Mouse (Mus musculus): Measurements from ENCODE around the gene Vill.

The Vill gene

GRCm38 (mm10) chr9:119080040-119080675 is 27.6 kb downstream of the Vill start:
- Histone ChIP-seq H3K36me3 (ENCODE audit: insufficient read depth, low read length) (peaks cover 30% of the 10 kb centered on the region), H3K4me1 (replicated peaks; ENCODE audit: low read depth, low read length) (peaks cover 93% of the 10 kb centered on the region), H3K9me3 (ENCODE audit: low read length) (no peaks in the 10 kb centered on the region), H3K4me3 (replicated peaks; ENCODE audit: low read length) (0 out of 2 replicates have a peak overlapping the region, but pooled peaks have one; percentile 45), H3K27me3 (ENCODE audit: insufficient read depth, low read length) (no peaks in the 10 kb centered on the region)
- TF ChIP-seq CTCF (conservative IDR thresholded peaks at IDR 0.05; ENCODE audit: low read length) (no peak), NANOG (IDR thresholded peaks at IDR 0.05; ENCODE audit: borderline replicate concordance, low read length) (no peak), POU5F1 (IDR thresholded peaks at IDR 0.05; ENCODE audit: borderline replicate concordance, low read length) (no peak)

- Histone ChIP-seq H3K4me1 (replicated peaks; ENCODE audit: low read depth, low read length) (peaks cover 93% of the 10 kb centered on the region), H3K9me3 (ENCODE audit: low read length) (no peaks in the 10 kb centered on the region), H3K4me3 (replicated peaks; ENCODE audit: low read length) (peak overlapping the region; percentile 48), H3K27me3 (ENCODE audit: insufficient read depth, low read length) (no peaks in the 10 kb centered on the region), H3K36me3 (ENCODE audit: insufficient read depth, low read length) (peaks cover 26% of the 10 kb centered on the region)
- TF ChIP-seq POU5F1 (IDR thresholded peaks at IDR 0.05; ENCODE audit: borderline replicate concordance, low read length) = no peak
- TF ChIP-seq CTCF (conservative IDR thresholded peaks at IDR 0.05; ENCODE audit: low read length) = no peak
These were observed 29.5 kb downstream of the Vill start for GRCm38 (mm10) chr9:119082039-119082438.

- H3K9me3 ChIP-seq (ENCODE audit: low read length) = no peaks in the 10 kb centered on the region
- H3K4me3 ChIP-seq (replicated peaks; ENCODE audit: low read length) = no peak overlapping the region; the same call in 1 of the 2 replicates
- no peak for TF ChIP-seq NANOG (IDR thresholded peaks at IDR 0.05; ENCODE audit: borderline replicate concordance, low read length)
- no peak for TF ChIP-seq POU5F1 (IDR thresholded peaks at IDR 0.05; ENCODE audit: borderline replicate concordance, low read length)
- no peak for TF ChIP-seq CTCF (conservative IDR thresholded peaks at IDR 0.05; ENCODE audit: low read length)
These were observed 30.3 kb downstream of the Vill start for GRCm38 (mm10) chr9:119082656-119083430.

GRCm38 (mm10) chr9:119083966-119084365 is 31.4 kb downstream of the Vill start:
- Histone ChIP-seq H3K4me3 (replicated peaks; ENCODE audit: low read length) (peak overlapping the region; percentile 52), H3K9me3 (ENCODE audit: low read length) (no peaks in the 10 kb centered on the region), H3K27me3 (ENCODE audit: insufficient read depth, low read length) (no peaks in the 10 kb centered on the region), H3K36me3 (ENCODE audit: insufficient read depth, low read length) (peaks cover 12% of the 10 kb centered on the region; the same call in 1 of the 2 replicates), H3K4me1 (replicated peaks; ENCODE audit: low read depth, low read length) (peaks cover 93% of the 10 kb centered on the region)
- no peak for TF ChIP-seq NANOG (IDR thresholded peaks at IDR 0.05; ENCODE audit: borderline replicate concordance, low read length)

More at GRCm38 (mm10) chr9:119082656-119083430, 30.3 kb downstream of the Vill start:
- Histone ChIP-seq H3K4me1 (replicated peaks; ENCODE audit: low read depth, low read length) (peaks cover 93% of the 10 kb centered on the region), H3K36me3 (ENCODE audit: insufficient read depth, low read length) (peaks cover 21% of the 10 kb centered on the region), H3K27me3 (ENCODE audit: insufficient read depth, low read length) (no peaks in the 10 kb centered on the region)

GRCm38 (mm10) chr9:119086451-119086850 is 33.9 kb downstream of the Vill start:
- Histone ChIP-seq H3K27me3 (ENCODE audit: insufficient read depth, low read length) (peaks cover 5% of the 10 kb centered on the region), H3K9me3 (ENCODE audit: low read length) (no peaks in the 10 kb centered on the region), H3K4me3 (replicated peaks; ENCODE audit: low read length) (peak overlapping the region; percentile 80; the same call in 1 of the 2 replicates), H3K4me1 (replicated peaks; ENCODE audit: low read depth, low read length) (peaks cover 93% of the 10 kb centered on the region), H3K36me3 (ENCODE audit: insufficient read depth, low read length) (no peaks in the 10 kb centered on the region)
- no peak for TF ChIP-seq NANOG (IDR thresholded peaks at IDR 0.05; ENCODE audit: borderline replicate concordance, low read length)
- TF ChIP-seq CTCF (conservative IDR thresholded peaks at IDR 0.05; ENCODE audit: low read length) = no peak
- no peak for TF ChIP-seq POU5F1 (IDR thresholded peaks at IDR 0.05; ENCODE audit: borderline replicate concordance, low read length)

GRCm38 (mm10) chr9:119087309-119087708 is 34.7 kb downstream of the Vill start:
- no peaks in the 10 kb centered on the region for H3K9me3 ChIP-seq (ENCODE audit: low read length)
- peak overlapping the region; percentile 80 for H3K4me3 ChIP-seq (replicated peaks; ENCODE audit: low read length)
- H3K4me1 ChIP-seq (replicated peaks; ENCODE audit: low read depth, low read length) = peaks cover 93% of the 10 kb centered on the region
- no peaks in the 10 kb centered on the region for H3K36me3 ChIP-seq (ENCODE audit: insufficient read depth, low read length)
- H3K27me3 ChIP-seq (ENCODE audit: insufficient read depth, low read length) = peaks cover 14% of the 10 kb centered on the region
- TF ChIP-seq POU5F1 (IDR thresholded peaks at IDR 0.05; ENCODE audit: borderline replicate concordance, low read length) = no peak
- TF ChIP-seq CTCF (conservative IDR thresholded peaks at IDR 0.05; ENCODE audit: low read length) = no peak
- TF ChIP-seq NANOG (IDR thresholded peaks at IDR 0.05; ENCODE audit: borderline replicate concordance, low read length) = no peak

- Histone ChIP-seq H3K36me3 (ENCODE audit: insufficient read depth, low read length) (no peaks in the 10 kb centered on the region), H3K9me3 (ENCODE audit: low read length) (no peaks in the 10 kb centered on the region), H3K27me3 (ENCODE audit: insufficient read depth, low read length) (peaks cover 24% of the 10 kb centered on the region), H3K4me1 (replicated peaks; ENCODE audit: low read depth, low read length) (peaks cover 93% of the 10 kb centered on the region), H3K4me3 (replicated peaks; ENCODE audit: low read length) (peak overlapping the region; percentile 80)
- TF ChIP-seq POU5F1 (IDR thresholded peaks at IDR 0.05; ENCODE audit: borderline replicate concordance, low read length) (no peak), NANOG (IDR thresholded peaks at IDR 0.05; ENCODE audit: borderline replicate concordance, low read length) (no peak), CTCF (conservative IDR thresholded peaks at IDR 0.05; ENCODE audit: low read length) (no peak)
These were observed 35.7 kb downstream of the Vill start for GRCm38 (mm10) chr9:119088148-119088801.

GRCm38 (mm10) chr9:119089437-119089836 is 36.9 kb downstream of the Vill start:
- Histone ChIP-seq H3K4me3 (replicated peaks; ENCODE audit: low read length) (no peak overlapping the region), H3K36me3 (ENCODE audit: insufficient read depth, low read length) (no peaks in the 10 kb centered on the region), H3K27me3 (ENCODE audit: insufficient read depth, low read length) (peaks cover 34% of the 10 kb centered on the region), H3K4me1 (replicated peaks; ENCODE audit: low read depth, low read length) (peaks cover 89% of the 10 kb centered on the region), H3K9me3 (ENCODE audit: low read length) (no peaks in the 10 kb centered on the region)
- TF ChIP-seq NANOG (IDR thresholded peaks at IDR 0.05; ENCODE audit: borderline replicate concordance, low read length) (no peak), CTCF (conservative IDR thresholded peaks at IDR 0.05; ENCODE audit: low read length) (no peak), POU5F1 (IDR thresholded peaks at IDR 0.05; ENCODE audit: borderline replicate concordance, low read length) (no peak)
